Mouse (Mus musculus): ENCODE data around the gene Ccdc180. TPM values are rescaled to one million over a fixed set of nuclear protein-coding genes. Genes with fewer than 3 reads are reported as not detected.

Gene Ccdc180
- polyA plus RNA-seq, 1 experiment, result not detected

GRCm38 (mm10) chr4:45972951-45973350 lies 82.8 kb downstream of the Ccdc180 start:
- Histone ChIP-seq H3K4me3 (ENCODE audit: insufficient read depth, low read depth, low read length) (peak overlapping the region; percentile 86), H3K27ac (ENCODE audit: insufficient read depth, low read depth, low read length) (no peak overlapping the region), H3K4me1 (ENCODE audit: control insufficient read depth, insufficient read depth, low read length) (no peaks in the 10 kb centered on the region)
- WGBS, result 25% methylated on average over 9 of the region's 9 CpGs
- TF ChIP-seq POLR2A (IDR thresholded peaks at IDR 0.05; ENCODE audit: insufficient read depth, low read depth, low read length), result no peak
- TF ChIP-seq CTCF (IDR thresholded peaks at IDR 0.05; ENCODE audit: insufficient read depth, low read depth, low read length), result no peak

DNA sequence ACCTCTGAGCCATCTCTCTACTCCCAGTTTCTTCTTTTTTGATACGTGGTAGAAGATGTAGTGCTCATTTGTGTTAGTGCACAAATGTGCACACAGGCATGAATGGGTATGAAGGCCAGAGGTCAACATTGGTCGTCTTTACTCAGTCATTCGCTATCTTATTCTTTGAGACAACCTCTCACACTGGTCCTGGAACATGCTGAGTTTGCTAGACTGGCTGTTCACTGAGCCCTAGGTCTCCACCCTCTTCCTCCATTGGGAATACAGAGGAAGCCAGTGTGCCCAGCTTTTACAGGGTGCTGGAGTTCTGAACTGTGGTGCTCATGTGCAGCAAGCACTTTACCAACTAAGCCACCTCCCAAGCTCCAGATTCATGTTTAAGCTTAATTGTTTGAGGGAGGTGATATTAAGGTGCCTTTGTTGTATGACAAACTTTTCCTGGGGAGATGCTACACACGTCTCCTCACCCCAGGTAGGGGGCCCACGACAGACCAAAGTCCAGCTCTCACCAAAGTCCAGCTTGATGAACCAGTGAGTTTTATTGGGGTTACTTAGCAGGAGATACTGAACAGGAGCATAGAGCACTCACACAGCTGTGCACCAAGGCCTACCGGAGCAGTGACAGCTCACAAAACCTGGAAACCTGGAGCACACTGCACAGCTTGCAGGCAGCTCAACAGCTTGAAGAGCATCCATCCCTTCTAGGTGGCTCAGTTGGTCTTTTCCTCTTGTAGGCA lies 87.0 kb downstream of the Ccdc180 start:
- Histone ChIP-seq H3K4me3 (ENCODE audit: insufficient read depth, low read depth, low read length) (no peak overlapping the region), H3K4me1 (ENCODE audit: control insufficient read depth, insufficient read depth, low read length) (no peaks in the 10 kb centered on the region), H3K27ac (ENCODE audit: insufficient read depth, low read depth, low read length) (no peak overlapping the region)
- 87% methylated on average over 6 of the region's 6 CpGs for WGBS
- no peak for TF ChIP-seq CTCF (IDR thresholded peaks at IDR 0.05; ENCODE audit: insufficient read depth, low read depth, low read length)
- no peak for TF ChIP-seq POLR2A (IDR thresholded peaks at IDR 0.05; ENCODE audit: insufficient read depth, low read depth, low read length)

- 69% methylated on average over 2 of the region's 2 CpGs for WGBS
- 0 out of 2 replicates have a peak, but pooled peaks cover 2% of the 10 kb centered on the region for H3K4me1 ChIP-seq (ENCODE audit: control insufficient read depth, insufficient read depth, low read length)
- no peak overlapping the region for H3K4me3 ChIP-seq (ENCODE audit: insufficient read depth, low read depth, low read length)
- TF ChIP-seq POLR2A (IDR thresholded peaks at IDR 0.05; ENCODE audit: insufficient read depth, low read depth, low read length) (no peak), CTCF (IDR thresholded peaks at IDR 0.05; ENCODE audit: insufficient read depth, low read depth, low read length) (no peak)
- no peak overlapping the region for H3K27ac ChIP-seq (ENCODE audit: insufficient read depth, low read depth, low read length)
Measured at GRCm38 (mm10) chr4:45979916-45980315, 89.8 kb downstream of the Ccdc180 start.

DNA sequence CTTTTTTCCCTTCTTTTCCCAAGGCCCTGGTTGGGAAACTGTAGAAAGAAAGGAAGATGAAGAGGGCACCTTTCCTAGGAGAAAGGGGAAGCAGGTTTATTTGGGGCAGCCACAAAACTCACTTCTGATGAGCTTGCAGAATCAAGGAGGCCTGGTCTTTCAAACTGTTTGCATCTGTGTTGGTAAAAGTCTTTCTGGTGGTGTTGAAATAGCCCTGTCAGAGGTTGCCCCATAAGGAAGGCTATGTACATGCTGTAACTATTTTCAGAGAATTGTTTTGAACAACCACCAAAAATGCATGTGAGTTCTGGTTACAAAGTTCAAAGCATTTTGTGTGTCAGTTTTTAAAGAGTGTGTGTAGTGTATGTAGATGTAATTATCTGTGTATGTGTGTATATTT lies 91.0 kb downstream of the Ccdc180 start:
- Histone ChIP-seq H3K27ac (ENCODE audit: insufficient read depth, low read depth, low read length) (no peak overlapping the region), H3K4me1 (ENCODE audit: control insufficient read depth, insufficient read depth, low read length) (0 out of 2 replicates have a peak, but pooled peaks cover 2% of the 10 kb centered on the region), H3K4me3 (ENCODE audit: insufficient read depth, low read depth, low read length) (no peak overlapping the region)
- no peak for TF ChIP-seq POLR2A (IDR thresholded peaks at IDR 0.05; ENCODE audit: insufficient read depth, low read depth, low read length)
- TF ChIP-seq CTCF (IDR thresholded peaks at IDR 0.05; ENCODE audit: insufficient read depth, low read depth, low read length), result no peak

GRCm38 (mm10) chr4:45990427-45991135 lies 100.5 kb downstream of the Ccdc180 start:
- Histone ChIP-seq H3K27ac (ENCODE audit: insufficient read depth, low read depth, low read length) (no peak overlapping the region), H3K4me3 (ENCODE audit: insufficient read depth, low read depth, low read length) (no peak overlapping the region), H3K4me1 (ENCODE audit: control insufficient read depth, insufficient read depth, low read length) (no peaks in the 10 kb centered on the region)
- WGBS, result 81% methylated on average over 6 of the region's 6 CpGs
- TF ChIP-seq POLR2A (IDR thresholded peaks at IDR 0.05; ENCODE audit: insufficient read depth, low read depth, low read length) (no peak), CTCF (IDR thresholded peaks at IDR 0.05; ENCODE audit: insufficient read depth, low read depth, low read length) (no peak)

DNA sequence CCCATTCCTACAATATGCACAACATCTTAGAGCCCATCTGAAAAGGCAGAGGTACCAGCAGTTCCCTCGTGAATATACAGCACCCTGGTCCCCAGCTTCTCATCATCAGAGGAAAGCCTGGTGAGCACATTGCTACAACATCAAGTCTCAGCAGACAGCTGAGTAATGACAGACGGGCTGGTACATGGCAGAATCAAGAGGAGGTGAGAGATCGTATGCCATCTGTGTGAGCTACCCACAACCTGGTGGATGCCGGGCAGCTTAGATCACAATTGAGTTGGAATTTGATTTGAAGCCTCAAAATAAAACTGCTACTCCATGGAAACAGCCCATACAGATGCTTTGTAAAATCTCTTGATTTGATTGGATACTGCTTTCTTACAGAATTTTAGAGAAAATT lies 108.4 kb downstream of the Ccdc180 start:
- Histone ChIP-seq H3K4me3 (ENCODE audit: insufficient read depth, low read depth, low read length) (no peak overlapping the region), H3K4me1 (ENCODE audit: control insufficient read depth, insufficient read depth, low read length) (peaks cover 2% of the 10 kb centered on the region; the same call in 1 of the 2 replicates), H3K27ac (ENCODE audit: insufficient read depth, low read depth, low read length) (no peak overlapping the region)
- TF ChIP-seq CTCF (IDR thresholded peaks at IDR 0.05; ENCODE audit: insufficient read depth, low read depth, low read length), result no peak
- no peak for TF ChIP-seq POLR2A (IDR thresholded peaks at IDR 0.05; ENCODE audit: insufficient read depth, low read depth, low read length)
- WGBS, result 89% methylated on average over 4 of the region's 4 CpGs

Other genes with a start within 250 kb of the Ccdc180 start
- not detected in 2 replicates for gene Aldh1b1, start 91.3 kb upstream of the Ccdc180 start, polyA plus RNA-seq (2012; ENCODE audit: insufficient read depth, insufficient read length, low replicate concordance, missing spikeins)
- gene Igfbpl1, start 63.4 kb upstream of the Ccdc180 start, polyA plus RNA-seq (2012; ENCODE audit: insufficient read depth, insufficient read length, low replicate concordance, missing spikeins), result not detected in 2 replicates
- gene Stra6l, start 41.6 kb upstream of the Ccdc180 start, polyA plus RNA-seq (2012; ENCODE audit: insufficient read depth, insufficient read length, low replicate concordance, missing spikeins), result not detected in 2 replicates
- not detected in 2 replicates for gene Tdrd7, start 75.0 kb downstream of the Ccdc180 start, polyA plus RNA-seq (2012; ENCODE audit: insufficient read depth, insufficient read length, low replicate concordance, missing spikeins)
- not detected in 2 replicates for gene Tmod1, start 148.6 kb downstream of the Ccdc180 start, polyA plus RNA-seq (2012; ENCODE audit: insufficient read depth, insufficient read length, low replicate concordance, missing spikeins)
- not detected in 2 replicates for gene Ncbp1, start 248.3 kb downstream of the Ccdc180 start, polyA plus RNA-seq (2012; ENCODE audit: insufficient read depth, insufficient read length, low replicate concordance, missing spikeins)
- gene Tstd2, start 248.4 kb downstream of the Ccdc180 start, polyA plus RNA-seq (2012; ENCODE audit: insufficient read depth, insufficient read length, low replicate concordance, missing spikeins), result not detected in 2 replicates

Measured in olfactory bulb, adult 2 months (tissue).